Mouse (Mus musculus): ENCODE measurements at regions not wholly inside any gene's neighbourhood (a gene's known extent, or its start where the extent isn't known, plus 50 kb on each side); places are given as distances from the start of the nearest gene placed in this dataset.
"Not testable (repeated sequence)": the region's sequence is repeated elsewhere in the genome, so short reads cannot be mapped to it uniquely, and the experiment has no call there.

DNA sequence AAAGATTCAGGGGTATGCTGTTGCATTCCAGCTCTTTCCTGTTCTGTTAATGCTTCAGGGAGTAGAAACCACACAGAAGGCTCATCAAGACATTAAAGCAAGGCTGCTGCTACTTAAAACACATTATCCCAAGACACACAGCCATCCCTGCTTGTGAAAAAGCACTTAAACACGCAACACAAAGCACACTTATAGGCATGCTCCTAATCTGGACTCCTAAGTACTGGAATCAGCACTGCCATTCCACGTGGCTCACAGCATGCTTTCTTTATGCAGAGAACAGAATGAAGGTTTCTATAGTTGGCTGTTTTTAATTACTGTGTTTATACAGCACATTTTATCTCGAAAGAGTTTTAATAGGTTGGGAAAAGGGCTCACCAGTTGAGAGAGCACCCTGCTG lies 233.2 kb upstream of the Anxa10 start:
- DNase-seq (ENCODE audit: low spot score): peak; percentile 3

DNA sequence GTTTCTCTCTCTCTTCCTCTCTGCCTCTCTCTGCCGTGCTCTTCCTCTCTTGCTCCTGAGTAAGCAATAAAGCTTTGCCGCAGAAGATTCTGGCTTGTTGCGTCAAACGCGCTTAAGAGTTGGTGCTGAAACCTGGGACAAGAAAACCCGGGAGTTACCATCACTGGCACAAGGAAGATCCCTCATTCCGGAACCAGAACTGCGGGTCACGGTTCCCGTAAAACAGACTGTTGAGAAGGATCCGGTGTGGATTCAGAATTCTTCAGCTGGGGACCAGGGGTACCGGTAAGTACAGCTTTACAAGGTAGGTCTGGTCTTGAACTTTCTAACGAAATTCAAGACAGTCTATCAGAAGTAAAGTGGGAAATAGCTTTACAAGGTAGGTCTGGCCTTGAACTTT lies 221.0 kb upstream of the Anxa10 start:
- not testable (repeated sequence) for DNase-seq (ENCODE audit: low spot score)

Measured in embryo, embryonic 10 days (tissue).